Mouse (Mus musculus) retina, postnatal 1 day (tissue): Measurements from ENCODE around the gene Man1c1.

Experiments
- DNase-seq: peaks from one replicate; pipeline ENCODE4 v3.0.0-alpha.2; 2012

The Man1c1 gene

GRCm38 (mm10) chr4:134572449-134573300, 131.4 kb downstream of the Man1c1 start:
- DNase-seq, result peak; percentile 72

- DNase-seq, result peak; percentile 63
Observed at GRCm38 (mm10) chr4:134570704-134571451, 133.2 kb downstream of the Man1c1 start.

GRCm38 (mm10) chr4:134569831-134570230, 134.3 kb downstream of the Man1c1 start:
- DNase-seq, result no peak

- DNase-seq, result no peak
Observed at GRCm38 (mm10) chr4:134569205-134569604, 134.9 kb downstream of the Man1c1 start.

- peak; percentile 59 for DNase-seq
Observed at GRCm38 (mm10) chr4:134567377-134568226, 136.5 kb downstream of the Man1c1 start.

GRCm38 (mm10) chr4:134564093-134564492, 140.0 kb downstream of the Man1c1 start:
- no peak for DNase-seq

- DNase-seq, result no peak
Observed at GRCm38 (mm10) chr4:134563624-134564023, 140.5 kb downstream of the Man1c1 start.

- no peak for DNase-seq
Observed at GRCm38 (mm10) chr4:134562014-134562413, 142.1 kb downstream of the Man1c1 start.

- DNase-seq, result no peak
Observed at GRCm38 (mm10) chr4:134560699-134561098, 143.4 kb downstream of the Man1c1 start.

GRCm38 (mm10) chr4:134559154-134559553, 144.9 kb downstream of the Man1c1 start:
- DNase-seq, result no peak

- DNase-seq, result no peak
Observed at GRCm38 (mm10) chr4:134558570-134559113, 145.4 kb downstream of the Man1c1 start.

GRCm38 (mm10) chr4:134557626-134558249, 146.4 kb downstream of the Man1c1 start:
- no peak for DNase-seq

- DNase-seq, result peak; percentile 68
Observed at GRCm38 (mm10) chr4:134555956-134556580, 148.0 kb downstream of the Man1c1 start.

GRCm38 (mm10) chr4:134553631-134554030, 150.5 kb downstream of the Man1c1 start:
- no peak for DNase-seq

GRCm38 (mm10) chr4:134551494-134552316, 152.4 kb downstream of the Man1c1 start, which contains the start of gene Selenon:
Gene Selenon, minus strand, starts transcription at chr4:134552166.
- peak; percentile 72 for DNase-seq

GRCm38 (mm10) chr4:134549899-134550298, 154.2 kb downstream of the Man1c1 start:
- no peak for DNase-seq

GRCm38 (mm10) chr4:134548169-134548938, 155.7 kb downstream of the Man1c1 start:
- no peak for DNase-seq

- no peak for DNase-seq
Observed at GRCm38 (mm10) chr4:134546814-134547705, 157.0 kb downstream of the Man1c1 start.

GRCm38 (mm10) chr4:134543261-134543660, 160.8 kb downstream of the Man1c1 start:
- peak; percentile 89 for DNase-seq
